Mouse (Mus musculus): Measurements from ENCODE around the gene Pcdh7. TPM values are rescaled to one million over a fixed set of nuclear protein-coding genes. Genes with fewer than 3 reads are reported as not detected.

The Pcdh7 gene
- 10 to 100 TPM in 1 of 2 experiments, 1 to 10 TPM in 1; 4.1 to 20.1 TPM for polyA plus RNA-seq (2012; fragmentation: generic; extraction: Trizol)

DNA sequence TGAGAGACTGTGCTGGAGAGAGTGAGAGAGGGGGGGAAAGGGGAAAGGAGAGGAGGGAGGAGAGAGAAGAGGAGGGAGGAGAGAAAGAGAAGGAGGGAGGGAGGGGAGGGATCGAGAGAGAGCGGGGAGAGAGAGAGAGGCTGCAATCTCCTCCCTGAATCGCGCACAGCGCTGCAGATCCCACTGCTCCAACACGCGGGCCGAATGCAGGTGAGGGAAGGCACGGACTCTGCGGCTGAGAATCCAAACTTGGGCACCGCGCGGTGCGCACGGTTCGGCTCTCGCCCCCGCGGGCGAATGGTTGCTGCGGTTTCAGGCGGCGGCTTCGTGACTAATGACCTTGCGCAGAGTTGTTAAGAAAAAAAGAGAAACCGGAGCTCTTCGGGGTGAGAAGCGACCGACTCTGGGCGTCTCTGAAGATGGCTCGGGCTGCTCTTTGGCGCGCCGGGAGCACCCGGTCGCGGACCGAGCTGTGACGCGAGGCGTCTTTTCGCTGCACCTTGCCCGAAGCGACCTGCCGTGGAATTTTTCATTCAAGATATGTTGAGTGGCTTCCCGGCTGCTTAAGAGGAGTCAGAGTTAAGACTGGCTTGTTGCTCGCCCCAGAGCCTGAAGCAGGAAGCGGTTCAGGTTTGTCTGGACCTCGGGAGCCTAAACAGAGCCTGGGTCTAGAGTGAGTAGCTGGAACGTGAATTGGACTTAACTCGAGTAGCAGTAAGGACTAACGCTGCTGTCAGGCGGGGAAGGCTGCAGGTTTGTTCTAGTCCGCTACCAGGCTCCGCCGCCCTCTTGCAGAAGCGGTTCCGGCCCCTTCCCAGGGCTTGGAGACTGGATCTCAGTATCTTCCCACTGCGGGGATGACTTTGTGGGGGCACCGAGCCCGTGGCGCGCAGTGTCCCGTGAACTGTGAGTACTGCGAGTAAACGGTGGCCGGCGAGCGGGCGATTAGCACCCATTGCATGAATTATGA, at the start of gene Pcdh7:
Gene Pcdh7 (plus strand): TSS at position 62 of the 970 bp plus-strand sequence.

